Mouse (Mus musculus): ENCODE data around the gene Vwa8. TPM values are rescaled to one million over a fixed set of nuclear protein-coding genes. Genes with fewer than 3 reads are reported as not detected.

Vwa8 gene
- polyA plus RNA-seq, 1 experiment from 2014 or later, result 10.4 TPM

DNA sequence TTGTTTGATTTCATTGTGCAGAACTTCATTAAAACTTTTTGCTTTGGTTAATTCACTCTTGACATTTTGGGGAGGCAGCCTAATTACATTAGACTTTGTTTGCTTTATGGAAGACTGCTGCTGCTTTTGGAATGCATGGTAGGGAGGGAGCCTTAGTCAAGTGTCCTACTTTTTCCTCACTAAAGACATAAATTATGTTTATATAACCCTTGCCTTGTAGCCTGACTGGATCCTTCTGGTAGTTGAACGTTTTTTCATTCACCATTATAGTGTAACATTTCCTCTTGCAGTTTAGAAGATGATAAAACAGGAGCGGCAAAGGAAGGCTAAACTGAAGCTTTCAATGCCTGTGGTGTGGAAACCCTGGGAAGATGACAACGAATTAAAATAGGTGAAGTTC, 375 bp upstream of the Vwa8 start:
- Histone ChIP-seq H3K36me3 (no peaks in the 10 kb centered on the region), H3K4me2 (replicated peaks) (peak overlapping the region; percentile 83), H3K4me1 (peaks cover 13% of the 10 kb centered on the region), H3K4me3 (replicated peaks) (peak overlapping the region; percentile 85), H3K27ac (replicated peaks) (peak overlapping the region; percentile 87), H3K9ac (peak overlapping the region; percentile 86; the same call in 1 of the 2 replicates), H3K27me3 (no peaks in the 10 kb centered on the region), H3K9me3 (replicated peaks) (no peaks in the 10 kb centered on the region)
- 5% methylated on average over 3 of the region's 3 CpGs for WGBS
- ATAC-seq (ENCODE audit: insufficient number of reproducible peaks, low FRiP score, low TSS enrichment, low read depth), result no peak

DNA sequence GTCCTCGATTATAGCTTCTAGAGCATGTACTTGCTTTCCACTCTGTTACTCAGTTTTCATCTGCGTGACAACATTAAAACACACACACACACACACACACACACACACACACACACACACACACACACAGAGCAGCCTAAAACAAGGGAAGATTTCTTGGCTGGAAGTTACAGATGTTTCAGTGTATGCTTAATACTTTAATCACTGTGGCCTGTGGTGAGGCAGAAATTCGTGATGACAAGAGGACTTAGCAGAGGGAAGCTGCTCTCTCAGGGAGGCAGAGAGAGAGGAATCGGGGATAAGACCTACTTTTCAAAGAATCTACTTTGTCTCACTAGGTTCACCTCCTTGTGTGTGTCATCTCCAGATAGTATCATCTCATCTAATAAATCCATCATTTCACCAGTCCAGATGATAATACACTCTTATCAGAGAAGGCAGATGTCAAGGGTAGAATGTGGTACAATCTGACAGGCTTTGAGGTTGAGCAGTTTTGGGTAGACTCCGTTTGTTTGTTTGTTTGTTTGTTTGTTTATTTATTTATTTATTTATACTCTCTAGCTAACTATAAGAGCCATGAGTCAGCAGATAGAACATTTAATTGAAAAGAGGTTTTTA, 1.2 kb downstream of the Vwa8 start:
- Histone ChIP-seq H3K4me3 (replicated peaks) (peak overlapping the region; percentile 85), H3K9ac (no peak overlapping the region), H3K4me1 (peaks cover 13% of the 10 kb centered on the region), H3K4me2 (replicated peaks) (peak overlapping the region; percentile 83), H3K27ac (replicated peaks) (no peak overlapping the region), H3K9me3 (replicated peaks) (no peaks in the 10 kb centered on the region), H3K36me3 (no peaks in the 10 kb centered on the region), H3K27me3 (no peaks in the 10 kb centered on the region)
- no peak for ATAC-seq (ENCODE audit: insufficient number of reproducible peaks, low FRiP score, low TSS enrichment, low read depth)
- WGBS, result 29% methylated on average over 5 of the region's 5 CpGs

DNA sequence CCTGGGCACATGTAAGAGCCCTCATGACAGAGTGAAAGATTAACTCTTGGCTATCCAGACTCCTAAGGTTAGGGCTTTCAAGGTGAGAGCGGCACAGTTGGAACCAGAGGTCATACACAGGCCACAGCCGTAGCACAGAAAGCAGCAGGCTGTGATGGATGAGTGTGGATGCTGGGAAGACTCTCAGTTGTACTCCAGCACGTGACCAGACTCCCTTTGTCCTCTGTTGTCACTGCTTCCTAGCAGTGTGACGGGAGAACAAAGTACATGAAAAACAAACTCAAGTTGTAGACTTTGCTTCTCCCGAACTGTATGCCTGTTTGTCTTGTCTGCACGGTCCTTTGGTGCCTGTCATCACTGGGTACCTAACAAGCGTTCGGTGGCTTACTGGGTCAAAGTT, 1.8 kb downstream of the Vwa8 start:
- Histone ChIP-seq H3K27me3 (no peaks in the 10 kb centered on the region), H3K4me2 (replicated peaks) (no peak overlapping the region), H3K36me3 (no peaks in the 10 kb centered on the region), H3K4me1 (peaks cover 13% of the 10 kb centered on the region), H3K9me3 (replicated peaks) (no peaks in the 10 kb centered on the region), H3K27ac (replicated peaks) (no peak overlapping the region), H3K4me3 (replicated peaks) (no peak overlapping the region), H3K9ac (no peak overlapping the region)
- 56% methylated on average over 8 of the region's 8 CpGs for WGBS
- no peak for ATAC-seq (ENCODE audit: insufficient number of reproducible peaks, low FRiP score, low TSS enrichment, low read depth)

DNA sequence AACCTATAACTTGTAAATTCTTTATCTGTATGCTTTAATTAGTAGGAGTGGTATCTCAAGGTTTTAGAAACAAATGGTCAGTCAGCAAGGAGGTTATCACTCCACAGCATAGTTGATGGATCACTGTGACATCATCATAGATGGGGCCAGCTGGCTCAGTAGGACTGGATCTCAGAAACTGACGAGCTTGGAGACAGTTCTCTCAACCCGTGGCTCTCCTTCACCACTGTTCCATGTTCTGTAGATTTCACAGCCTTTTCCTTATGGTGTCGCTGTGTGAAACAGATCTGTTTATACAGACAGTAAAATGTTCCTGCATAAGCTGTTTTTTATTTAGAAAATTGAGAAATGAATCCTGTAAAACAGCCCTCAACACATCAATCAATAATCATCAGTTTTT, 2.5 kb downstream of the Vwa8 start:
- H3K9me3 ChIP-seq (replicated peaks), result no peaks in the 10 kb centered on the region
- no peak overlapping the region for H3K9ac ChIP-seq
- WGBS, result 68% methylated on average over 3 of the region's 3 CpGs
- H3K36me3 ChIP-seq, result no peaks in the 10 kb centered on the region
- H3K27ac ChIP-seq (replicated peaks), result no peak overlapping the region
- no peak overlapping the region for H3K4me3 ChIP-seq (replicated peaks)
- no peak overlapping the region for H3K4me2 ChIP-seq (replicated peaks)
- H3K4me1 ChIP-seq, result peaks cover 13% of the 10 kb centered on the region
- no peaks in the 10 kb centered on the region for H3K27me3 ChIP-seq
- no peak for ATAC-seq (ENCODE audit: insufficient number of reproducible peaks, low FRiP score, low TSS enrichment, low read depth)

DNA sequence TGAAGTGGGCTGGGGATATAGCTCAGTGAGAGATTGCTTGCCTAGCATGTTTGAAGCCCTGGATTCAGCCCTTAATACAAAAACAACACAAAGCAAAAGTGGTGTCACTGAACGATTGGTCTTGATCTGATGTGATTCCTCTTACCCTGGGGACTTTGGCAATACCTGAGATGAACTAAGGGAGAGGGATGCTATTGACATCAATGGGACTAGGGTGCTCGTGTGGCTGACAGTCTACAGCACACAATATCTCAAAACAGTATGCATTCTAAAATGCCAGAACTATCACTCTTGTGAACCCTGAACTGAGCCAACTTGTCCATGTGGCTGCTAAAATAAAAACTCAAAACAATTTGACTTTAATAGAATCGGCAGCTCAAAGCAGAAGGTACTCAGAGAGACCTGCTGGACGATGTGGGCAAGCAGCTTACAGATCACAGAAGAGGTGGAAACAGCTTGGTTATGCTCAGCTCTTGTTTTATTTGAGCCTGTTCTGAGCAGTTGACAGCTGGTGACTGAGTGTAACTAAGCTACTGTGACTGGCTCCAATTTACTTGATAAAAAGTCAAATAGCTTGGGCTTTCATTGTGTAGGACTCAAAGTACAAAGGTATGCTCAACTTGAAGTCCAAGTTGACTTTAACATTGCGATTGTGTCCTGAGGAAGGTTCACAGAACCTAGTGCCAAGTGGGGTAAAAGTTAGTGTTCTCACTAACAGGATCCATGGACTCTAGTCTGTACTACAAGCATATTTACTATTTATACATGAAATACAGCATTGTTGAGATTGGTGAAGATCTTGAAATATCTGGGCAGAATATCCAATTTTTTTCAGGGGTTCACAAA, 3.8 kb downstream of the Vwa8 start:
- Histone ChIP-seq H3K4me1 (peaks cover 13% of the 10 kb centered on the region), H3K27me3 (no peaks in the 10 kb centered on the region), H3K27ac (replicated peaks) (no peak overlapping the region), H3K9me3 (replicated peaks) (no peaks in the 10 kb centered on the region), H3K4me2 (replicated peaks) (no peak overlapping the region), H3K9ac (no peak overlapping the region), H3K4me3 (replicated peaks) (no peak overlapping the region), H3K36me3 (no peaks in the 10 kb centered on the region)
- WGBS, result 78% methylated on average over 5 of the region's 5 CpGs
- ATAC-seq (ENCODE audit: insufficient number of reproducible peaks, low FRiP score, low TSS enrichment, low read depth), result no peak

DNA sequence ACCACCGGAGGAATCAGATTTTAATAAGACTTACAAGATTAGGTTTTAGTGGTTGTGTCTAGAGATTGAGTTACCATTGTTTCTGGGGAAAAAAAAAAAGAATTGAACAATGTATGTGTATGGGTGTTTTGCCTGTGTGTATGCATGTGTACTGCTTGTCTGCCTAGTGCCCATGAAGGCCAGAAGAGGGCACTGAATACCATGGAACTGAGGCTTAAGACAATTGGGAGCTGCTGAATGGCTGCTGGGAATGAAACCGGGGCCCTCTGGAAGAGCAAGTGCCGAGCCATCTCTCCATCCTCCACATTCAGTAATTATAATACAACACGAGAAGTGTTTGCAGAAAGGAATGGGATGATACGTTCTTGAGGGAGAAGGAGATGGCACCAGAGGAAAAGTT, 12.3 kb downstream of the Vwa8 start:
- no peak overlapping the region for H3K9ac ChIP-seq
- H3K4me2 ChIP-seq (replicated peaks), result no peak overlapping the region
- WGBS, result 91% methylated on average over 5 of the region's 5 CpGs
- ATAC-seq (ENCODE audit: insufficient number of reproducible peaks, low FRiP score, low TSS enrichment, low read depth), result no peak
- no peaks in the 10 kb centered on the region for H3K36me3 ChIP-seq
- H3K9me3 ChIP-seq (replicated peaks), result no peaks in the 10 kb centered on the region
- no peak overlapping the region for H3K27ac ChIP-seq (replicated peaks)
- no peak overlapping the region for H3K4me3 ChIP-seq (replicated peaks)
- no peaks in the 10 kb centered on the region for H3K27me3 ChIP-seq
- H3K4me1 ChIP-seq, result no peaks in the 10 kb centered on the region

DNA sequence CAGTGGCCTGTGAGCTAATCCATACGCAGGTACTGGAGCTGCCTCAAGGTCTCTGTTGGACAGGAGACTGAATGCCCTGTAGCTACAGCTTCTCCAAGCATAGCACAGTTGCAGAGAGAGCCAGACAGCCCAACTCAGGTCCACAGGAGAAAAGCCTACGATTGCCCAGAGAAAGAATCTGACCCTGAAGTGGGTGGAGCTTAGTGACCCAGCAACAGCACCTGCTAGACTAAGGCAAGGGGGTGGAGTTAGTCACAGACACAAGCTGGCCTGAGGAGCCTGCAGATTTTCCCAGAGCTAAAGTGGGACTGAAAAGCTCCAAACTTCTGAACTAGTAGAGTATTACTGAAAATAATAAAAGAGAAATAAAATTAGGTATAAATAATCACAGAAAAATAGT, 21.2 kb downstream of the Vwa8 start:
- H3K27ac ChIP-seq (replicated peaks), result no peak overlapping the region
- no peaks in the 10 kb centered on the region for H3K27me3 ChIP-seq
- WGBS, result 64% methylated on average over 2 of the region's 2 CpGs
- no peak for ATAC-seq (ENCODE audit: insufficient number of reproducible peaks, low FRiP score, low TSS enrichment, low read depth)
- H3K4me3 ChIP-seq (replicated peaks), result no peak overlapping the region
- H3K9ac ChIP-seq, result no peak overlapping the region
- H3K36me3 ChIP-seq, result 0 out of 2 replicates have a peak, but pooled peaks cover 12% of the 10 kb centered on the region
- H3K4me1 ChIP-seq, result no peaks in the 10 kb centered on the region
- no peaks in the 10 kb centered on the region for H3K9me3 ChIP-seq (replicated peaks)
- no peak overlapping the region for H3K4me2 ChIP-seq (replicated peaks)

DNA sequence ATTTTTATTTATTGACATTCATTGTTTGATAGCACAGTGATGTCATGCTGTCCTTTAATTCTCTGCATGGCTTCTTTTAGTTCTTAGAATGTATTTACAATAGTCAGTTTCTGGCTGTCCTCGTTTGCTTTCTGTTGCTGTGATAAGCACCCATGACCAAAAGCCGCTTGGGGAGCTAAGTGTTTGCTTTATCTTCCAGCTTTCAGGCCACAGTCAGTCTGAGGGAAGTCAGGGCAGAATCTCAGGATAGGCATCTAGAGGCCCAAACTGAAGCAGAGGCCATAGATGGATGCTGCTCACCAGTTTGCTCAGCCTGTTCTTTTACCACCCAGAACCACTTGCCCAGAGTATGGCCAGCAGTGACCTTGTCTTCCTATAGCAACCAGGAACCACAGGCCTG, 28.3 kb downstream of the Vwa8 start:
- H3K9me3 ChIP-seq (replicated peaks), result no peaks in the 10 kb centered on the region
- H3K4me2 ChIP-seq (replicated peaks), result no peak overlapping the region
- no peak for ATAC-seq (ENCODE audit: insufficient number of reproducible peaks, low FRiP score, low TSS enrichment, low read depth)
- WGBS, result 77% methylated on average over 2 of the region's 2 CpGs
- no peak overlapping the region for H3K27ac ChIP-seq (replicated peaks)
- H3K27me3 ChIP-seq, result no peaks in the 10 kb centered on the region
- H3K4me1 ChIP-seq, result no peaks in the 10 kb centered on the region
- H3K4me3 ChIP-seq (replicated peaks), result no peak overlapping the region
- H3K9ac ChIP-seq, result no peak overlapping the region
- 0 out of 2 replicates have a peak, but pooled peaks cover 8% of the 10 kb centered on the region for H3K36me3 ChIP-seq

DNA sequence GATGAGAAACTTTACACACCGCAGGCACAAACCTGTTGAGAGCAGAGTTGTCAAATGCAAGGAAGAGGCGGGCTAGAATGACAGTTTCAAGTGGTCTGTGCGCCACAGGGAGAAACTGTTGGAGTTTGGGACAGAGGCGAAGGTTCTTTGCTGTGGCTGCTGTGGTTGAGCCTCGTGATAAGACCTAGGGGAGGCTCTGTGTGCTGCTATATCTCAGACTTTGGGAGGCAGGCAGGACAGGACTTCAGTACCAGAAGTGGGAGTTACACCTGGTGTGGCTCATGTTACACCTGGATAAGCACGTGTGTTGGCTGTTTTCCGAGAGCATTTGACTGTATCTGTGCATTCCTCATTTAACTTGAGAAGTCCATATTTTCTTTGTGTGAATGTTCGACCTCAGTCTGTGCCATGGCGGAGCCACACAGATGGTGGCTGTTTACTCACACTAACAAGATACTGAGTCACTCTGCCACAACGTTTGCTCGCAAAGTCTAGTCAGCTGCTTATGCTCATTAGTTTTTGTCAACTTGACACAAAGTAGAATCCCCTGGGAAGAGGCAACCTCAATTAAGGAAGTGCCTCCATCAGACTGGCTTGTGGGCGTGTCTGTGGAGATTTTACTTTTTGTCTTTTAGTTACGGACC, 29.7 kb downstream of the Vwa8 start:
- H3K9ac ChIP-seq, result no peak overlapping the region
- no peak for ATAC-seq (ENCODE audit: insufficient number of reproducible peaks, low FRiP score, low TSS enrichment, low read depth)
- 67% methylated on average over 13 of the region's 13 CpGs for WGBS
- no peak overlapping the region for H3K27ac ChIP-seq (replicated peaks)
- no peak overlapping the region for H3K4me3 ChIP-seq (replicated peaks)
- H3K4me2 ChIP-seq (replicated peaks), result no peak overlapping the region
- H3K27me3 ChIP-seq, result no peaks in the 10 kb centered on the region
- no peaks in the 10 kb centered on the region for H3K36me3 ChIP-seq
- H3K4me1 ChIP-seq, result no peaks in the 10 kb centered on the region
- no peaks in the 10 kb centered on the region for H3K9me3 ChIP-seq (replicated peaks)

DNA sequence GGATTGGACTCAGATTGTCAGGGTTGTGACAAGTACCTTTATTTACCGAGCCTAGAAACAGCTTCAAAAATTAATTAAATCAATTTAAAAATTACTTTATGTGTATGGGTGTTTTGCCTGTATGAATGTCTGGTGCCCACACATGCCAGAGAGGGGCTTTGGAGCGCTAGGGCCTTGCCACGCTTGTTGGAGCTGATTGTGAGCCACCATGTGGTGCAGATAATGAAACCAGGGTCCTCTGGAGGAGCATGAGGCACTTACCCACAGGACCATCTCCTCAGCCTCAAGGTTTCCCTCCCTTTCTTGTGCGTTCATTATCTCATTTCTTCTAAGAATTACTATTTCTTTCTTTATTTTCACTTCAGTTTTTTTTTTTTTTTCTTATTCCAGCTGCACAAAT, 32.0 kb downstream of the Vwa8 start:
- H3K27ac ChIP-seq (replicated peaks), result no peak overlapping the region
- no peaks in the 10 kb centered on the region for H3K27me3 ChIP-seq
- ATAC-seq (ENCODE audit: insufficient number of reproducible peaks, low FRiP score, low TSS enrichment, low read depth), result no peak
- no peaks in the 10 kb centered on the region for H3K4me1 ChIP-seq
- no peak overlapping the region for H3K9ac ChIP-seq
- H3K36me3 ChIP-seq, result no peaks in the 10 kb centered on the region
- 72% methylated on average over 4 of the region's 4 CpGs for WGBS
- H3K9me3 ChIP-seq (replicated peaks), result no peaks in the 10 kb centered on the region
- H3K4me3 ChIP-seq (replicated peaks), result no peak overlapping the region
- no peak overlapping the region for H3K4me2 ChIP-seq (replicated peaks)

DNA sequence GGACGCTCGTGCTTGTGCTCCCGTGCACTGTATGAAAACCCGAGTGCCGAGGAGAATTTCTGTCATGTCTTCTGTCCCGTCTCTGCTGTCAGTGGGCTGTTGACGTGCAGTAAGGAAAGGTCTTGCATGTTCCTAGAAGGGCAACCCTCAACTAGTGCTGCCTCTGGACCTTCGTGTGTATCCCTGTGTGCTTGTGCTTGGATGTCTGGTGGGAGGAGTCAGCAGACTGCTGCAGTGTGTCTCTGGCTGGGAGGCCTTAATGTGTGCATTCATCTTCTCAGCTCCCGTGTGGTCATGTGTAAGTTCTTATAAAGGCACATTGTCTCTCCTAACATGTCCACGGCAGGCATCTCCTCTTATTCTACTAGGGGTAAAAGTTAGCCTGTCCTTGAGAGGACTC, 32.7 kb downstream of the Vwa8 start:
- no peak for ATAC-seq (ENCODE audit: insufficient number of reproducible peaks, low FRiP score, low TSS enrichment, low read depth)
- Histone ChIP-seq H3K4me2 (replicated peaks) (no peak overlapping the region), H3K9me3 (replicated peaks) (no peaks in the 10 kb centered on the region), H3K4me1 (no peaks in the 10 kb centered on the region), H3K27me3 (no peaks in the 10 kb centered on the region), H3K9ac (no peak overlapping the region; the same call in 1 of the 2 replicates), H3K27ac (replicated peaks) (no peak overlapping the region), H3K36me3 (no peaks in the 10 kb centered on the region), H3K4me3 (replicated peaks) (no peak overlapping the region)
- WGBS, result 62% methylated on average over 10 of the region's 10 CpGs
